Mouse (Mus musculus) testis, postnatal 10 days (tissue): ENCODE data around the gene Usp16.
A peak's percentile ranks its signal among the peaks of the same experiment; 100 is the strongest.

Source experiments
- DNase-seq: peaks from one replicate; pipeline ENCODE4 v3.0.0; 2021; ENCODE audit warnings: low spot score

The Usp16 gene

GRCm38 (mm10) chr16:87454419-87455179, at the start of gene Usp16:
Gene Usp16 (plus strand): TSS chr16:87454703.
- peak; percentile 96 for DNase-seq

- DNase-seq = no peak
Measured at GRCm38 (mm10) chr16:87405001-87405400, 49.5 kb upstream of the Usp16 start.

- no peak for DNase-seq
Measured at GRCm38 (mm10) chr16:87420662-87421061, 33.8 kb upstream of the Usp16 start.

GRCm38 (mm10) chr16:87427516-87427915, 27.0 kb upstream of the Usp16 start:
- no peak for DNase-seq

GRCm38 (mm10) chr16:87432033-87432814, 22.3 kb upstream of the Usp16 start, which contains the start of gene Ltn1:
Gene Ltn1 (minus strand): TSS chr16:87432612.
- peak; percentile 98 for DNase-seq

- DNase-seq = no peak
Measured at GRCm38 (mm10) chr16:87434266-87434665, 20.2 kb upstream of the Usp16 start.

- no peak for DNase-seq
Measured at GRCm38 (mm10) chr16:87434946-87435345, 19.6 kb upstream of the Usp16 start.

GRCm38 (mm10) chr16:87435411-87436205, 18.9 kb upstream of the Usp16 start:
- no peak for DNase-seq

- DNase-seq = no peak
Measured at GRCm38 (mm10) chr16:87437096-87437495, 17.4 kb upstream of the Usp16 start.

GRCm38 (mm10) chr16:87438697-87439096, 15.8 kb upstream of the Usp16 start:
- no peak for DNase-seq

GRCm38 (mm10) chr16:87440184-87440686, 14.3 kb upstream of the Usp16 start, which contains the start of gene Rwdd2b:
Gene Rwdd2b (minus strand): TSS chr16:87440573.
- DNase-seq = peak; percentile 97

- no peak for DNase-seq
Measured at GRCm38 (mm10) chr16:87441089-87441488, 13.4 kb upstream of the Usp16 start.

- DNase-seq = no peak
Measured at GRCm38 (mm10) chr16:87442291-87442690, 12.2 kb upstream of the Usp16 start.

- no peak for DNase-seq
Measured at GRCm38 (mm10) chr16:87443245-87443644, 11.3 kb upstream of the Usp16 start.

- no peak for DNase-seq
Measured at GRCm38 (mm10) chr16:87444071-87444470, 10.4 kb upstream of the Usp16 start.

- no peak for DNase-seq
Measured at GRCm38 (mm10) chr16:87445110-87445509, 9.4 kb upstream of the Usp16 start.

GRCm38 (mm10) chr16:87445528-87445927, 9.0 kb upstream of the Usp16 start:
- no peak for DNase-seq

GRCm38 (mm10) chr16:87453226-87453625, 1.3 kb upstream of the Usp16 start:
- no peak for DNase-seq

GRCm38 (mm10) chr16:87455180-87455611, 693 bp downstream of the Usp16 start:
- DNase-seq = no peak

- no peak for DNase-seq
Measured at GRCm38 (mm10) chr16:87458752-87459151, 4.2 kb downstream of the Usp16 start.

- DNase-seq = no peak
Measured at GRCm38 (mm10) chr16:87470579-87470978, 16.1 kb downstream of the Usp16 start.

- DNase-seq = no peak
Measured at GRCm38 (mm10) chr16:87484367-87484766, 29.9 kb downstream of the Usp16 start.
